Mouse (Mus musculus) kidney, adult 2 months (tissue): ENCODE measurements around the gene Lrrc56.

ENCODE experiments used
- CTCF ChIP-seq: fragments of 200-500 bp; conservative IDR thresholded peaks from 2 replicates; pipeline ENCODE4 v1.5.1; 2011; ENCODE audit warnings: low read depth, mild to moderate bottlenecking, control low read depth, low read length, moderate library complexity, mixed read lengths; ENCODE audit not compliant: insufficient read depth, insufficient read length
- POLR2A ChIP-seq: fragments of 200-500 bp; IDR thresholded peaks from one replicate; pipeline ENCODE4 v1.6.1; 2011; ENCODE audit warnings: low read depth, low read length, control low read depth

GRCm38 (mm10) chr7:141219558-141220099 lies 25.7 kb downstream of the Lrrc56 start:
- no peak for TF ChIP-seq POLR2A
- TF ChIP-seq CTCF, result no peak
